Comparison of ENCODE assay signal across 25 mouse cellular contexts in genomic region chr9:102893356-102893870, GRCm38 (mm10). TPM values are rescaled to one million over a fixed set of nuclear protein-coding genes. Genes with fewer than 3 reads are reported as not detected.
DNase-seq lines count a peak whose midpoint lies in the region; ATAC-seq and TF ChIP-seq lines count a peak whose summit lies in the region.
"Had no signal": no experiment of that assay in that cellular context is flagged by ENCODE, and none has a peak within 500 bp of the region (broad histone marks: within the 10 kb centered on the region; RNA-seq: fewer than 3 reads in every experiment).

No protein-coding gene starts in this region.

- H3K4me2 ChIP-seq in lung, embryonic 14.5 days, result 0 out of 2 replicates have a peak overlapping the region, but pooled peaks have one; percentile 10
- H3K4me2 ChIP-seq in lung, embryonic 16.5 days (ENCODE audit: low read depth, low read length), result 0 out of 2 replicates have a peak overlapping the region, but pooled peaks have one; percentile 6
- H3K4me2 ChIP-seq in midbrain, embryonic 11.5 days, result no peak overlapping the region
- no peak overlapping the region for H3K4me2 ChIP-seq in midbrain, embryonic 15.5 days
- H3K4me2 ChIP-seq: embryonic facial prominence, embryonic 12.5 days; forebrain, embryonic 13.5 days had no signal

- no peak overlapping the region for H3K27ac ChIP-seq in heart, embryonic 10.5 days
- H3K27ac ChIP-seq in lung, embryonic 14.5 days (ENCODE audit: low read depth), result peak overlapping the region; percentile 92
- peak overlapping the region; percentile 95 for H3K27ac ChIP-seq in lung, embryonic 16.5 days (ENCODE audit: low read length)
- no peak overlapping the region for H3K27ac ChIP-seq in midbrain, embryonic 11.5 days (ENCODE audit: low read depth, low read length)
- H3K27ac ChIP-seq in midbrain, embryonic 15.5 days, result no peak overlapping the region
- H3K27ac ChIP-seq: embryonic facial prominence, embryonic 10.5 days; embryonic facial prominence, embryonic 12.5 days; forebrain, embryonic 13.5 days had no signal

- no peak overlapping the region for H3K9ac ChIP-seq in lung, embryonic 14.5 days
- H3K9ac ChIP-seq in lung, embryonic 16.5 days (ENCODE audit: low read length), result peak overlapping the region; percentile 45; the same call in 1 of the 2 replicates
- no peak overlapping the region for H3K9ac ChIP-seq in midbrain, embryonic 11.5 days (ENCODE audit: low read length)
- H3K9ac ChIP-seq in midbrain, embryonic 15.5 days, result no peak overlapping the region
- H3K9ac ChIP-seq: embryonic facial prominence, embryonic 12.5 days; forebrain, embryonic 13.5 days had no signal

- TF ChIP-seq CTCF in lung, embryonic 14.5 days (IDR thresholded peaks at IDR 0.05; ENCODE audit: low read depth), result no peak

- no peak overlapping the region for H3K4me3 ChIP-seq in heart, embryonic 10.5 days
- no peak overlapping the region for H3K4me3 ChIP-seq in lung, embryonic 14.5 days (ENCODE audit: low read depth, low read length)
- H3K4me3 ChIP-seq in lung, embryonic 16.5 days (ENCODE audit: low read length), result no peak overlapping the region
- no peak overlapping the region for H3K4me3 ChIP-seq in midbrain, embryonic 11.5 days (ENCODE audit: low read depth, low read length)
- no peak overlapping the region for H3K4me3 ChIP-seq in midbrain, embryonic 15.5 days
- H3K4me3 ChIP-seq: embryonic facial prominence, embryonic 10.5 days; embryonic facial prominence, embryonic 12.5 days; forebrain, embryonic 13.5 days had no signal

- H3K27me3 ChIP-seq in heart, embryonic 10.5 days (ENCODE audit: insufficient read depth, poor library complexity, severe bottlenecking), result no peaks in the 10 kb centered on the region
- no peaks in the 10 kb centered on the region for H3K27me3 ChIP-seq in lung, embryonic 14.5 days (ENCODE audit: insufficient read depth, low read length)
- no peaks in the 10 kb centered on the region for H3K27me3 ChIP-seq in lung, embryonic 16.5 days (ENCODE audit: control insufficient read depth, insufficient read depth, low read depth, low read length)
- H3K27me3 ChIP-seq in midbrain, embryonic 11.5 days (ENCODE audit: control insufficient read depth, insufficient read depth, low read length), result no peaks in the 10 kb centered on the region
- no peaks in the 10 kb centered on the region for H3K27me3 ChIP-seq in midbrain, embryonic 15.5 days (replicated peaks)
- H3K27me3 ChIP-seq: CH12.LX; embryonic facial prominence, embryonic 12.5 days; forebrain, embryonic 13.5 days; Patski had no signal

- peaks cover 35% of the 10 kb centered on the region for H3K36me3 ChIP-seq in heart, embryonic 10.5 days
- peaks cover 36% of the 10 kb centered on the region for H3K36me3 ChIP-seq in lung, embryonic 14.5 days (ENCODE audit: insufficient read depth)
- peaks cover 16% of the 10 kb centered on the region for H3K36me3 ChIP-seq in lung, embryonic 16.5 days (ENCODE audit: control insufficient read depth, insufficient read depth, low read length)
- H3K36me3 ChIP-seq in midbrain, embryonic 11.5 days (ENCODE audit: control insufficient read depth, insufficient read depth, low read length), result peaks cover 2% of the 10 kb centered on the region; the same call in 1 of the 2 replicates
- H3K36me3 ChIP-seq in midbrain, embryonic 15.5 days (replicated peaks), result peaks cover 1% of the 10 kb centered on the region; the same call in 1 of the 2 replicates

- WGBS in heart, embryonic 10.5 days, result 87% methylated on average over 11 of the region's 11 CpGs
- WGBS in lung, embryonic 14.5 days, result 50% methylated on average over 11 of the region's 11 CpGs
- WGBS in lung, embryonic 16.5 days, result 55% methylated on average over 11 of the region's 11 CpGs
- 86% methylated on average over 11 of the region's 11 CpGs for WGBS in midbrain, embryonic 11.5 days
- 87% methylated on average over 11 of the region's 11 CpGs for WGBS in midbrain, embryonic 15.5 days

- peak; percentile 77 for DNase-seq in heart, adult 11 months
- DNase-seq in heart, embryonic 10.5 days (ENCODE audit: low spot score), result no peak
- peak; percentile 55 for DNase-seq in lung, embryonic 14.5 days
- no peak for DNase-seq in lung, postnatal 25 days (ENCODE audit: low spot score)
- DNase-seq in lung, postnatal 14 days, result no peak
- DNase-seq in midbrain, embryonic 11.5 days (ENCODE audit: low spot score, missing footprints), result peak; percentile 51
- DNase-seq: adrenal gland, adult 8-10 months; adrenal gland, postnatal 14 days; adrenal gland, postnatal 36 days; B cell, adult 2 months; cerebellum, adult 11-12 months; cerebellum, adult 2 months; cerebellum, adult 9-10 months; cerebellum, postnatal 10 days; cerebellum, postnatal 25 days had no signal

- peaks cover 4% of the 10 kb centered on the region; the same call in 1 of the 2 replicates for H3K4me1 ChIP-seq in heart, embryonic 10.5 days
- H3K4me1 ChIP-seq in lung, embryonic 14.5 days (ENCODE audit: insufficient read depth), result 0 out of 2 replicates have a peak, but pooled peaks cover 3% of the 10 kb centered on the region
- H3K4me1 ChIP-seq in lung, embryonic 16.5 days (replicated peaks; ENCODE audit: control insufficient read depth, insufficient read depth, low read length), result peaks cover 13% of the 10 kb centered on the region
- H3K4me1 ChIP-seq in midbrain, embryonic 11.5 days (ENCODE audit: control insufficient read depth, insufficient read depth, low read length), result no peaks in the 10 kb centered on the region
- H3K4me1 ChIP-seq in midbrain, embryonic 15.5 days, result no peaks in the 10 kb centered on the region
- H3K4me1 ChIP-seq: embryonic facial prominence, embryonic 10.5 days; embryonic facial prominence, embryonic 12.5 days; forebrain, embryonic 13.5 days had no signal

- no peaks in the 10 kb centered on the region for H3K9me3 ChIP-seq in heart, embryonic 10.5 days
- H3K9me3 ChIP-seq in lung, embryonic 14.5 days (ENCODE audit: low read depth, low read length), result no peaks in the 10 kb centered on the region
- no peaks in the 10 kb centered on the region for H3K9me3 ChIP-seq in lung, embryonic 16.5 days (ENCODE audit: control insufficient read depth, low read length)
- no peaks in the 10 kb centered on the region for H3K9me3 ChIP-seq in midbrain, embryonic 11.5 days (ENCODE audit: control insufficient read depth, low read length)
- no peaks in the 10 kb centered on the region for H3K9me3 ChIP-seq in midbrain, embryonic 15.5 days
- H3K9me3 ChIP-seq: embryonic facial prominence, embryonic 10.5 days; embryonic facial prominence, embryonic 12.5 days; forebrain, embryonic 13.5 days; G1E had no signal

- peak; percentile 45 for ATAC-seq in lung, embryonic 14.5 days (ENCODE audit: insufficient read depth)
- ATAC-seq in lung, embryonic 16.5 days (ENCODE audit: low read depth), result peak; percentile 63
- ATAC-seq in midbrain, embryonic 11.5 days (ENCODE audit: low FRiP score), result no peak
- ATAC-seq in midbrain, embryonic 15.5 days (replicated peaks), result no peak
- ATAC-seq: activated CD4-positive, CD25-positive, alpha-beta regulatory T cell, adult 4 months; CD4-positive, CD25-positive, alpha-beta regulatory T cell, adult 4 months; forebrain, embryonic 13.5 days; Patski had no signal

RNA-seq across cellular contexts. Expression of gene Ryk, which starts 58.7 kb away (rescaled TPM):
- polyA plus RNA-seq in heart, embryonic 10.5 days (2016; fragmentation: Nextera tagmentation; extraction: Ambion mirVana), result 11.6 and 15.7 TPM in 2 replicates
- polyA plus RNA-seq in lung, embryonic 14.5 days (2014; fragmentation: Nextera tagmentation; extraction: Ambion mirVana), result 33.4 and 35.1 TPM in 2 replicates
- polyA plus RNA-seq in lung, embryonic 16.5 days (2015; fragmentation: Nextera tagmentation; extraction: Ambion mirVana), result 18.4 and 20.3 TPM in 2 replicates
- polyA plus RNA-seq in midbrain, embryonic 11.5 days (2014; fragmentation: Nextera tagmentation; extraction: Ambion mirVana), result 24.2 and 27.1 TPM in 2 replicates
- polyA plus RNA-seq in midbrain, embryonic 15.5 days (2015; fragmentation: Nextera tagmentation; extraction: Ambion mirVana), result 12.5 and 14.1 TPM in 2 replicates

Comparison
In these comparisons a context has a peak if more than half of its experiments do, and no peak if none do; other contexts are left out.
1. DNase-seq: peak in heart, adult 11 months (single experiment), lung, embryonic 14.5 days (single experiment) and midbrain, embryonic 11.5 days (single experiment); none in heart, embryonic 10.5 days (single experiment), lung, postnatal 25 days (single experiment) and lung, postnatal 14 days (single experiment).
2. H3K27ac ChIP-seq: peak in lung, embryonic 14.5 days (single experiment) and lung, embryonic 16.5 days (single experiment); none in heart, embryonic 10.5 days (single experiment), midbrain, embryonic 11.5 days (single experiment) and midbrain, embryonic 15.5 days (single experiment).
3. ATAC-seq: peak in lung, embryonic 14.5 days (single experiment) and lung, embryonic 16.5 days (single experiment); none in midbrain, embryonic 11.5 days (single experiment) and midbrain, embryonic 15.5 days (single experiment).
4. H3K4me2 ChIP-seq: peak in lung, embryonic 14.5 days (single experiment) and lung, embryonic 16.5 days (single experiment); none in midbrain, embryonic 11.5 days (single experiment) and midbrain, embryonic 15.5 days (single experiment).